Mouse (Mus musculus) spleen, adult 12 weeks (tissue): Measurements from ENCODE around the gene Src.

Source experiments
- DNase-seq: peaks from one replicate; pipeline ENCODE4 v3.0.0; 2022; ENCODE audit warnings: low spot score

Src gene

DNA sequence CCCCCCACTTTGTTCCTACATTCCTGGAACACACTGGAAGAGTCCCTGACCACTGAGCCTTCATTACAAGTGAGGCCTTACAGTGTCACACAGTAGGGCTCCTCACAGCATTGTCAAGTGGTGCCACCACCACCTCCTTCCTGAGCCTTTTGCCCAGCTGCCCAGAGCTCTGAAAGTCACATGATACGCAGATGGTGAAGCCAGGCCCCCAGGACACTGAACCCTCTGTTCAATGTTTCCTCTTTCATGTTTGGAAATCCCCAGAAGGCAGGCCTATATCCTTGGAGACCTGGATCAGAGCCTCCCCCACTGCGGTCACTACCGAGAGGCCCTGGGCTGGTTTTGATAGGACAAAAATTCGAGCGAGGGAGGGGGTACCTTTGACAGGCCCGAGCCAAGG, 1.0 kb upstream of the Src start:
- no peak for DNase-seq

DNA sequence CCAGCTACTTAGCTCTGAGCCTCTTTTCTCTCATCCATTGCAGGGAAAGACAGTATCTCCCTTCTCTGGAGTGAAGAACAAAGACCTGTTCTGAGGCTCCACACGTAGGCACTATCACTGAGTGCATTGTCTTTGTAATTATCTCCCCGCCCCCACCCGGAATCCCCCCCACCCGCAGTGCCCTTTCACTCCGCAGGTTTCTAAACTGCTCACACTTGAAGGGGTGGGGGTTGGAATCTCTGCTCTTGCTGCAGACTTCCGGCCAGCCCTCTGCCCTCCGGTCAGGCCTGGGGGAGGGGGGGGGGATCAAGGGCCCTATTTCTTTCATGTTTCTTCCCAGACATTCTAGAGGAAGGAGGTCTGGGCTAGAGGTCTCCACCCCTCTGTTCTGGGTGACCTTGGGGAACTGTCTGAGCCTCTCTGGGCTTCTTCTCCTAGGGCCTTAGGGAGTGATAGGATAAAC, 396 bp downstream of the Src start:
- DNase-seq = no peak

DNA sequence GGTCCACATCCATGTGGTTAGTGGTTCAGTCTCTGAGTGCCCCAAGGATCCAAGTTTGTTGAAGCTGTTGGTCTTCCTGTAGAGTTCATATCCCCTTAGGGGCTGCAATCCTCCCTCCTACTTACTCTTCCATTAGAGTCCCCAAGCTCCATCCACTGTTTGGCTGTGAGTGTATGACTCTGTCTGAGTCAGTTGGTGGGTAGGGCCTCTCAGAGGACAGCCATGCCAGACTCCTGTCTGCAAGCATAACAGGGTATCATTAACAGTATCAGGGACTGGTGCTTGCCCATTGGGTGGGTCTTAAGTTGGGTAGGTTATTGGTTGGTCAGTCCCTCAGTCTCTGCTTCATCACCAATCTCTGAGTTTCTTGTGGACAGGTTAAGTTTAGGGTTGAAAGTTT, 1.3 kb downstream of the Src start:
- no peak for DNase-seq

DNA sequence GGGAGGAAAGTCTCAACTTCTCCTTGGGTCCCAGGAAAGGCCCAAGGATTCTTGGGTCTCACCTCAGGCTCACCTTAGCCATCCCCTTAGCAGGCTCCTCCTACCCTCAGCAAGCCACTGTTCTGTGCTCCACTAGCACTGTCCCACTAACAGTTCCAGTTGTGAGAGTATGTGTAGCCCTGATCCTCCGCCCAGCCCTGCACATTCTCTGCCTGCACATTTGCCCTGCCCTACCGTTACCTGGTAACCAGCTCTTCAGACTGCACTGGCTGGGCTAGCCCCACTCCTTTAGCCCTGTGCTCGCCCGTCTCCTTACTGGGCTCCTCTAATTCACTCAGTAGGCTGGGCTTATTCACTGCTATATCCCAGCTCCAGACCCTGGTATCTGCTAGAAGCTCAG, 2.2 kb downstream of the Src start:
- DNase-seq = no peak

DNA sequence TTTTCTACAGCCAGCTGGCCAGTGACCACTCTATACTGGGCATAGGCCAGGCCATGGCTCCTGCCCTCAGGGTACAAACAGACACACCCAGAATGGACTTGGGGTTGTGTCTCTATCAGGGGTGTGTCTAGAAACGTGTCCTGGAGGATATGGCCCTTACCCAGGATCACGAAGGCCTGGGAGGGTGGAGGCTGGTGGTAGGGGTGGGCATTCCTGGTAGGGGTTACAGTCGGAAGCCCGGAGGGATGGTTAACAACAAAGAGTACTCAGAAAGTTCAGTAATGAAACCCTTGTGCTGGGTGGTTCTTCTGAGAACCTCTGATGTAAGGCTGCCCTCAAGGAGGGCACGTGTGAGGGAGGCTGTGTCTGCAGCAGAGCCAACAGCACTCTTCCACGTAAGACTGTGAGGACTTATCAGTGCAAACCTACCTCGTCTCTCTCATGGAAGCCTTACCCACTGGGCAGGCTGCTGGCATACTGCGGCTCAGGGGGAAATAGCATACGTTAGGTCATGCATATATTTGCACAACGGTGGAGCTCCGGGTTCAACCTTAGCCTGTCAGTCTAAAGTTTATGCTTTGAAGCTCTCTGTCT, 3.9 kb downstream of the Src start:
- DNase-seq = no peak

DNA sequence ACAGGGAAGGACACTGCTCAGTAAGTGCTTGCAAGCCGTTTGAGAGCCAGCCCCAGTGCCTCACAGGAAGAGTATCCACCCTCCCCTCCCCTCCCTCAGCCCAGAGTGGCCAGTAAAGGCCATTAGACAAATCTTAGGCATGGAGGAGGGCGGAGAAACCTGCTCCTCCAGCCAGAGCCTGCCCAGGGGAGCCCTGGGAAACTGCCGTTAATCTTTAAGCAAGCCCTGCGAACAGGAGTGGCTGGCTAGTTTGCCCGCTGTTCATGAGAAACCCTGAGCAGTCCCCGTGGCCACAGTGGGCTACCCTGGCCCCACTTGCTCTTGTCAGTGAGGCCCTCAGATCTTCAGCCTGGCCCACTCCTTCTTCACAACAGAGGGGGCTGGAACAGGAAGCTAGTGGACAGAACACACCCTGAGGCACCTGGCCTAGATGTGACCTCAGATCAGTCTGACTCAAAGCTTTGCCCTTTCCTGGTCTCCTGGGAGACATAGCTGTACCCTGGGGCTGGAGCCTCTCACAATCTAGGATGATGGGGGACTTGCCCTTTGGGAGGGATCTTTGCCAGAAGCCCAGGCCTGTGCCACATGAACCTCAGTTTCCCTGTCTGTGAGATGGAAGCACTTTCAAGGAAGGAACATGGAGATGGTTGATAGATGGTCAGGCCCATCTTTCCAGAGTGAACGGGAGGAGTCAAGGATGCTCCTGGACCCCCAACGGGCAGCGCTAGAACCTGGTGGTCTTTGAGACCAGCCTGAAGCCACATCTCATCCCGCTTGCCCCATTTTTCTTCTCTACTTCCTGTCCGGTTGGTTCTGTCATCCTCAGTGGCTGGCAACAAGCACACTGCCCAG, 4.8 kb downstream of the Src start:
- no peak for DNase-seq

DNA sequence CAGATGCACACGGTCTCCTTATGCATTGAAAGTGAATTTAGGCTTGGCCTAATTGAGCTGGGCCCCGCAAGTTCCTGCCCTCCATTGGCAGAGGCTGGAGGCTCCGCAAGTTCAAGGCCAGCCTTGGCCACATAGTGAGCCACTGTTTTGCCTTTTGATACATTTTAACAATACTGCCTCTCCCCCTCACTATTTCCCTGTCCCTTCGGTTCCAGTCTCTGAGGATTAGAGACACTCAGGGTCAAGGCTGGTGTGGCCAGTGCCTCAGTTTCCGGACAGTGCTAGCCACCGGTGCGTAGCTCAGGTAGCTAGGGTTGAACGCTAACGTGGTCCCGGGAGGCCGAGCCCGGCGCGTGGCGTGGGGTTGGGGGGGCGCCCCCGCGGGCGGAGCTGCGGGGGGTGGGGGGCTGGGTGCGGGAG, 5.5 kb downstream of the Src start:
- no peak for DNase-seq

DNA sequence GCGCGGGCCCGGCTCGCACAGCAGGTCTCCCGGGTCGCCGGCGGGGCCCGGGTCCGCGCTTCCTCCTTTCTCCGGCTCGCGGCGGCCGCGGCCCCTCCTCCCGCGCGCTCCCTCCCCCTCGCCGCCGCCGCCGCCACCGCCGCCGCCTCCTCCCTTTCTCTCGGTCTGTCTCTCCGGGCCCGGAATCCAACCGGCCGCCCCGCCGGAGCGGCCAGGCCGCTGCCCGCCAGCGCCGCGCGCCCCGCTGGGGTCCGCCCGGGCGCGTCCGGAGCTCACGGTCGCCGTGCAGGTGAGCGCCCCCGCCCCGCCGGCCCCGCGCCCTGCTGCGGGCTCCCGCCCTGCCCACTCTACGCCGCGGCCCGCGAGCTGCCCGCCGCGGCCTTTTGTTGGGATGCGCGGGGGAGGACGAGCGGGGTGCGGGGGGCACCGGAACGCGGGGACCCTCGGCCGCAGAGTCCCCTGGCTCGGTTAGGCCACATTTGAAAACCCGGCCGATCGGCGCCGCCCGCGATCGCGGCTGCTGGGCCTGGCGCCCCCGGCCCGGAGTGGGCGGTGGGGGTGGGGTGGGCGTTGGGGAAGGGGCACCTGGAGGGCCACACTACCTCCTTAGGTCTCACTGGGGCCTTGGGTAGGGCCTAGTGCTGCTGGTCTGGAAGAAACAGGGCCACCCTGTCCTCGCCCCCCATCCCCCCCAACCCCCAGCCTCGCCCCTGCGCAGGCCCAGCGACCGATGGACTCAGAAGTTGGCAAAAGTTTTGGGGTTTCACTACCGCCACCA, 6.1 kb downstream of the Src start:
- no peak for DNase-seq

DNA sequence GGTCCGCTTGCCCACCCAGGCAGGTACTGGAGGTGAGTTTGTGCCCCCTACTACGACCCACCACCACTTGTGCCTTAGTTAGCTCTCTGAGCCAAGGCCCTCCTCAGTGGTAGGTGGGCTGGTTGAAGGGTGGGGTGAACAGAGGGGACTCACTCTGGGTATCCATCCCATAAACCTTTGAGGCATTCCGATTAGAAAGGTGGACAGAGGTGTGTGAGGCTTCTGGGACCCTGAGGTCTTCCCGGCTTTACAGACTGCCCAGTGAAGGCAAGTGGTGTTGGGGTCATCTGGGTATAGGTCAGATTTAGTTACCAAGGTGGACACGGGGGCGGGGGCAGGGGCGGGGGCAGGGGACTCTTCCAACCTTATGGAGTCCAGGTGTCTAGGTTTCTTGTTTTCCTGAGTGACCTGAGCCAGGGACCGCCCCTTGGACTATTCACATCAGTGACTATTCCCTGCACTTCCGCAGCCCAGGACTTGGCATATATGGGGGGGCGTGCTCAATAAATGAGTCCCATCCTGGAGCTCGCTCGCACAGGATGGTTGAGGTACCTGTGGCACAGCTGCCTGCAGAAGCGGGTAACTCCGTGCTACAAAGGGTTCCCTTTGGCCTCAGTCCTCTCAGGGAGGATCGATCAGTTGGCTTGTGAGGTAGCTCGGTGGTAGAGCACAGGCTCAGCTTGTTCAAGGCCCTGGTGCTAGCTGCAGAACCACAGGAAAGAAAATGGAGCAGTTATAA, 6.8 kb downstream of the Src start:
- DNase-seq = no peak

DNA sequence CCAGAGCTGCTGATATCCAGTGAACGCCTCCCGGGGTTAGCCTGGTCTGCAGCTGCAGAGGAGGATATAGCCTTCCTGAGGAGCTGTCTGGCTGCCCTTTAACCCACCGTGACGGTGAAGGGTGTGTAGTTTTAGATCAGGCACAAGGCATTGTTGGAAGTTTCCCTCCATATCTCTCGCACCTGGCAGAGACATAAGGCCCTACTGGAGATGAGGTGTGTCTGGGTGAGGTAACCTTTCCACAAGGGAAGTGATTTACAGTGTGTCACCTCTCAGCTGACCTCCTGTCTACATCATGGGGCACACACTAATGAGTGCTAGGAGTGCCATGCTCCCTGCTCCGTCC, 7.4 kb downstream of the Src start:
- DNase-seq = no peak

DNA sequence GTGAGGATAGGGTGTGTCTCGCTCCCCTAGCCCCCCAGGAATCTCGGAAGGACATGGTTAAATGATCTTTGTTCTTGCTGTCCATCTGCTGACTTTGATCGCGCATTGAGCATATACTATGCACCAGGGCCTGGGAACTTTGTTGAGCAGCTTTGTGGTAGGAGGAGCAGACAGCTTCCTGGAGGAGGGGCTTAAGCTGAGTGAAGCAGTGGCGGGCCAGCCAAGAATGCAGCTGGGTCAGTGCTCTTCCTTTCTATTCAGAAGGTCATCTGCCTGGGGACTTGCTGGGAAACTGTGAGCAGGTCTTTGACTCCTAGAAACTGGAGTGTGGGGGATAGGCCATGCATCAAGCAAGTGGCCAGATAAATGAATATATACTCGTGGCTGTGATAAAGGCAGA, 7.9 kb downstream of the Src start:
- DNase-seq = no peak

DNA sequence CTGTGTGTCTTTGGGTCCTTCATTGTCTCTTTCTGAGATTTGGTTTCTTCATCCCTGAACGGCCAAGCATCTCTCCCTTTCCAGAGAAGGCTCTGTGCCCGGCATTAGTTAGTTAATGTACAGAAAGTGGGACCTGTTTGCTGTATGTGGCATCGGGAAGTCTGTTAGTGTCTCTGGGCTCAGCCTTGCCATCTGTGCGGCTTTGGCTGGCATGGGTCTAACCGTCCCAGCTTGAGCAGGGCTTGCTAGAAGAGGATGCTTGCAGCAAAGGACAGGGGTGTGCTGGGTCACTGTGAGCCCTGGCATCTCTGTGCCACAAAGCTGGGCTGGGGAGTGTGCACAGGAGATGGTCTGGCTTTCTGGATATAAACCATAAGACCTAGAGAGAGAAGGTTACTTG, 8.9 kb downstream of the Src start:
- DNase-seq = no peak

DNA sequence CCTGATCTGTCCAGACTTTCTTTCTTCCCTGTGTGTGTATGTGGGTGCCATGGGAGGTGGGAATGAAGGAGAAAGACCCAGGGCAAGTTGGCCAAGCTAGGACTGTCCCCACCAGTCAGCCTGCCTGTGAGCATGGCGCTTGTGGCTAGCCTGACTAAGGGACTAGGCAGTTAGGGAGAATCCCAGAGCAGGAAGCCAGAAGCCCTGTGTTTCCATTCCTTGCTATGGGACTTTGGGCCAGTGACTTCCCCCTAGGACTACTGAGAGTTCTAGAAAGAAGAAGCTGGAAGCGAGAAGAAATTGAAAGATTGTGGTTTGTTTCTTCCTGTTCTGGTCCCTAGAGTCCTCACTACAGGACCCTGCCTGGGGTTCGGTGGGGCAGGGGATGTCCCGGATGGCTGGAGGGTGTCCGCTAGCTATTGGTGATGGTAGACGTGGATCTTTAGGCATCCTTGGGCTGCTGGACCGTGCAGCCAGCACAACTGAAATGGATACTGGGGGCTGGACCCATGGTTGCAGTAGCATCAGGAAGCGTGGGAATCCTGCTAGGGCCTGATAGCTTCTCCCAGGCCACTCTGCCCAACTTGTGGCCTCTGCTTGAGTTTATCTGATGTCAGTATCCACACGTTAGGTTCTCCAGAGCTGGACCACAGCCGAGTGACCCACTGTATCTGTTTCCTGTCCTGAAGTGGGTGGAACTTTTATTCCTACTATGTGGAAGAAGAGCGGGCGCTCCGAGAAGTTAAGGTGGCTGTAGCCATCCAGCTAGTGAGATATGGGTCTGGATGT, 10.3 kb downstream of the Src start:
- no peak for DNase-seq

DNA sequence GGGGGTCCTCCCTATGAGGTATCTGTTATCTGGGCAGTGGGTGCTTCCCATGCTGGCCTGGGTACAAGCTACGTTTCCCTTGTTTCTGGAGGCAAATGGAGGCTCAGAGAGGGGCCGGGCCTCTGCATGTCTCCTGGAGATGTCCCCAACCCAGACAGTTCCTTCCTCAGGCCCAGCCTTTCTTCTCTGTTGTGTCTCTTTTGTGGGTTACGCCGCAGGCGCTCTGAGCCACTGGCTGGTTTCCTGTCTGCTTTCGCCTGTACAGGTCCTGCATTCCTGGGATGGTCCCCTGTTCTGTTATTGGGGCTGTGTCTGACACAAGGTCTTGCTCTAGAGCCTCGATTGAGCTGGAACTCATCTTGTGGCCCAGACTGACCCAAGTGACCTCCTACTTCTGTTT, 11.5 kb downstream of the Src start:
- DNase-seq = no peak

DNA sequence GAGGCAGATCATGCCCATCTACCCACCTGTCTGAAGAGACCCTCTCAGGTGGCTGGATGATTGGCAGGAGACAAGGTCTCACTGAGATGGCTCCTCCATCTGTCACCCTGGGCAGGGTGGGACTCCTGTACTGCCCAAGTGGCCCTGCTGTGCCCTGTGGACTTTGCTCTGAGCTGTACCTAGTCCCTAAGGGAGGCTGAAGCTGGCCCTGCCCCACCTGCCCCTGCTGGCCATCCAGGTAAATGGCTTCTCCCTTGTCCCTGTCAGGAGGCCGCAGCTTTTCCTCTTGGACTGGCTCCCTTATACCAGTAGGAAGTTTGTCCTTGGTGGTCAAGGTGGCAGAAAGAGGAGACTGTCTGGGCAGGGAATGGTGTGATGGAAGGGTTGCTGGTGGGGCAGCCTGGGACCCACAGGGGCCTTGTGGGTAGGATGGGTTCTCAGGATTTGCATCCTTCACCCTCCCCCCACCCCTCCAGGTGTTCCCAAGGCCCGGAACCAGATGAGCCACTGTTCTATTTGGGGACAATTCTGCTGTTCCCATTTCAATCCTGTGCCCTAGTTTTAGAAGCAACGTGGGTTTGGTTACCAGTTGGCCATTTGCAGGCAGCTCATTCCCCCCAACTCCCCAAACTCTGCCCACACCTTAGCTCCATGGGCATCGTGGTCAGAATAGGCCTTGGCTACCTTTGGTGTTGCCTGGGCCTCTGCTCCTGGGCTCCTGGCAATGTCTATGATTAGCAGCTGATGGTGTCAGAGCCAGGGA, 12.6 kb downstream of the Src start:
- no peak for DNase-seq

DNA sequence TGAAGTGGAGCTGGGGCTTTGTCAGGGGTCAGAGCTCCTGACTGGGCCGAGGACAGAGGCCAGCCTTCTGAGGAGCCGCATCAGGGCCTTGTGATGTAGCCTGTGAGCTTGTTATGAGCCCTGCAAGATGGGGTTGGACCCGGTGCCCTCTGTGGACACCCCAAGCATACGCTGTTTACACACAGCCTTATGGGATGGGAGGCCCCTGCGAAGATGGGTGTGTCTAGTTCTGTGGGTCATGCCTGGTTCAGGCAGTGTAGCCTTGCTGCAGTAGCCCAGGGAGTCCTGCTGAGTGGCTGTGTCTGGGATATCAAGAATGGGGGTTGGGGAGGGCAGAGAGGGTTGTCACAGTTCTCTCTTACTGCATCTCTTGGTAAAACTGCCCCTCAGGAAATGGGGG, 13.7 kb downstream of the Src start:
- no peak for DNase-seq

DNA sequence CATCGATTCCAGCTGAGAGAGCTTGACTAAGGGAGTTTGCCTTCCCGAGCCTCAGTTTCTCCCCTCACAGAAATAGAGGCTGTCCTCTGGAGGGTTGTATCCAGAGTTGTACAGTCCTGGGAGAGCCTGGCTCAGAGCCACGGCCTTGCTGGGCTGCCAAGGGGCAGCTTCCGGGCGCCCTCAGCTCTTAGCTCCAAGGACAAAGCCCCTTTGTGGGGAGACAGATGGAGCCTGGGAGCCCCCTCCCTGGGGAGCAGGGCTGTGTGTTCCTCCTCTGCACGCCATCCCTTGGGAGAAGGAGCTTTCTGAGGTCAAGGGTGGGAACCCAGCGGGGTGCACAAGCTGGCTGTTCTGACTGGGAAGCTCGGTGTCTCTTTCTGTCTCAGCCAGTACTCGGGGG, 14.2 kb downstream of the Src start:
- DNase-seq = no peak

DNA sequence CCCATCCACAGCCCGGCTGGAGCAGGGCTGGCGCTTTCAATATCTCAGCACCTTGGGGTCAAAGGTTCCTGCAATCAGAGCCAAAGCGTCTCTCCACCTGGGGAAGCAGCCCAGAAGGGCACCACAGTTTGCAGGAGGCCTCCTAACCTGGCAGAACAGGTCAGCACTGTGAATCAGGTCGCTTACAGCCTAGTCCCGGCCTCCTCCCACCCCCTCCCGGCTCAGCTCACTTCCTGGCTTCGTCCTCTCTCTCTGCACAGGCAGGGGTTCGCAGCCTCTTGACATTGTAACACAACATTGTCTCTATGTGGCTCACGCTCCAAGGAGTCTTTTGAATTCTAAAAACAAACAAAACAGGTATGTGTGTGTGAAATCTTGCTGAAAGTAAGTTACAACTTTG, 15.8 kb downstream of the Src start:
- no peak for DNase-seq

DNA sequence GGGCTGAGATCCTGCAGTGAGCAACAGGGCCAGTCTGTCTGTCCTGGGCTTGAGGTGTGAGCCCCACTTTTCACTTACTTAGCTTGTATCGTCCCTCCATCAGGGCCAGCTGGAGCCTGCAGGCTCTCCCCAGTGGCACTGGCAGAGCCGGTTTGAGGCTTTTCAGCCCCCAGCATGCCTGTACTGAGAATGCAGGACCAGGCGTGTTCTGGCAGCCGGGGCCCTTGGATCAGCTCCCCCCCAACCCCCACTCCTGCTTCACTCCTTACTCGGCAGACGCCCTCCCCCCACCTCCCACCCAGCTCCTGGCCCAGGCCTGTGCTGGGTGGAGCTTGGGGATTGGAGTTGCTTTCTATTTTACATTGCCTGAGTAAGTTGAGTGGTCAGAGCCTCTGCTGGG, 16.3 kb downstream of the Src start:
- DNase-seq = no peak

DNA sequence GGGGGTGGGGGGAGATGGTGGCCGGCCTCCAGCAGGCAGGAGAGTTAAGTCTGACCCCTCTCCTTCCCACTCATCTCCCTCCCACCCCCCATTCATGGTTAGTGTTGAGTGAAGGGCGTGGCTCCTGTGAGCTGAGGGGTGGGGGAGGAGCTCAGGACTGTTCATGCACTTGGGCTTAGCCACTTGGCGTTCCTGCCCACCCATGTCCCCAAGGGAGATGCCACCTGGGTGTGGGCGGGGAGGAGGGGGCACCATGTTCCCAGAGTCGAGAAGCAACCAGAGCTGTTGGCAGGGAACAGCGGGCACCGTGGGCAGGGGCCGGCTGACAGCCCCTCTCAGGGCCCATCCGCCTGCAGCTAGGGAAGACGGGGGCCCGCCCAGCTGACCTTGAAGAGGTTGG, 18.3 kb downstream of the Src start:
- DNase-seq = no peak

DNA sequence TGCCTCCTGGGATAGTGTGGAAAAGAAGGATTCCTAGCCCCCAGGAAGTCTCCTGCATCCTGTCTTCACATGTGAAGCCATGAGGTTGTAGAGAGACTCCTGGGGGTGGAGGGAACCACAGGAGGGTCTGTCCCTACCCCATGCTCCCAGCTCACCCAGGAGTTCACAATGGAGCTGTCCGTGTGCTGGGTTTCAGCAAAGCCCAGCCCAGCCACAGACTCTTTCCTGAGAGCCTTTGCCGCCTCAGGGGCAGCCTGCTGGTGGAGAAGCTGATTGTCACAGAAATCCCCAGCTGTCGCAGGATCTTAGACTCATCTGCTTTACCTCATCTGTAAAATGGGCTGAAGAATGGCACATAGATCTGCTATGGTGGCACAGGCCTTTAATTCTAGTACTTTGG, 18.9 kb downstream of the Src start:
- no peak for DNase-seq
